Mouse (Mus musculus) liver, embryonic 15.5 days (tissue): ENCODE measurements around the gene Dpp6. TPM values are rescaled to one million over a fixed set of nuclear protein-coding genes. Genes with fewer than 3 reads are reported as not detected.

Experiments
- ATAC-seq: fragments of 200-750 bp; cut with Nextera tagmentation; 2 replicates; pipeline ENCODE4 v1.8.0; 2017; ENCODE audit warnings: moderate number of reproducible peaks, mild to moderate bottlenecking, moderate library complexity; ENCODE audit not compliant: insufficient read depth
- H3K27ac ChIP-seq: fragments of 300-500 bp; sonication (generic); replicated peaks from 2 replicates; pipeline ENCODE4 v1.5.1; 2015; ENCODE audit warnings: mild to moderate bottlenecking, inconsistent platforms
- H3K27me3 ChIP-seq: fragments of 300-500 bp; sonication (generic); 2 replicates; pipeline ENCODE4 v1.6.1; 2015; ENCODE audit warnings: mild to moderate bottlenecking, inconsistent platforms
- H3K36me3 ChIP-seq: fragments of 300-500 bp; sonication (generic); replicated peaks from 2 replicates; pipeline ENCODE4 v1.6.1; 2015; ENCODE audit warnings: moderate library complexity, mild to moderate bottlenecking, inconsistent platforms
- H3K4me1 ChIP-seq: fragments of 300-500 bp; sonication (generic); replicated peaks from 2 replicates; pipeline ENCODE4 v1.6.1; 2015; ENCODE audit warnings: inconsistent platforms
- H3K4me2 ChIP-seq: fragments of 300-500 bp; sonication (generic); 2 replicates; pipeline ENCODE4 v1.6.1; 2015; ENCODE audit warnings: moderate library complexity, mild to moderate bottlenecking, inconsistent platforms
- H3K4me3 ChIP-seq: fragments of 300-500 bp; sonication (generic); replicated peaks from 2 replicates; pipeline ENCODE4 v1.5.1; 2015; ENCODE audit warnings: mild to moderate bottlenecking, inconsistent platforms
- H3K9ac ChIP-seq: fragments of 300-500 bp; sonication (generic); 2 replicates; pipeline ENCODE4 v1.6.1; 2015; ENCODE audit warnings: moderate library complexity, mild to moderate bottlenecking, inconsistent platforms
- H3K9me3 ChIP-seq: fragments of 300-500 bp; sonication (generic); replicated peaks from 2 replicates; pipeline ENCODE4 v1.6.1; 2016; ENCODE audit warnings: inconsistent platforms
- WGBS: fragments of 180-500 bp; shearing (Covaris S2); methylation state at CpG from one replicate; pipeline ENCODE4 v1.1.7; 2015; ENCODE audit warnings: mixed read lengths; ENCODE audit not compliant: insufficient replicate concordance; 5-methylcytosine and 5-hydroxymethylcytosine counted together
- polyA plus RNA-seq: library from polyadenylated mRNA; unstranded; fragments of >200 nt; fragmentation: Nextera tagmentation; extraction: Ambion mirVana; gene quantifications from 2 replicates; pipeline ENCODE4 v1.2.1, GENCODE M21; 2015

Gene Dpp6
- polyA plus RNA-seq: 0.15 and 0.29 TPM in 2 replicates

DNA sequence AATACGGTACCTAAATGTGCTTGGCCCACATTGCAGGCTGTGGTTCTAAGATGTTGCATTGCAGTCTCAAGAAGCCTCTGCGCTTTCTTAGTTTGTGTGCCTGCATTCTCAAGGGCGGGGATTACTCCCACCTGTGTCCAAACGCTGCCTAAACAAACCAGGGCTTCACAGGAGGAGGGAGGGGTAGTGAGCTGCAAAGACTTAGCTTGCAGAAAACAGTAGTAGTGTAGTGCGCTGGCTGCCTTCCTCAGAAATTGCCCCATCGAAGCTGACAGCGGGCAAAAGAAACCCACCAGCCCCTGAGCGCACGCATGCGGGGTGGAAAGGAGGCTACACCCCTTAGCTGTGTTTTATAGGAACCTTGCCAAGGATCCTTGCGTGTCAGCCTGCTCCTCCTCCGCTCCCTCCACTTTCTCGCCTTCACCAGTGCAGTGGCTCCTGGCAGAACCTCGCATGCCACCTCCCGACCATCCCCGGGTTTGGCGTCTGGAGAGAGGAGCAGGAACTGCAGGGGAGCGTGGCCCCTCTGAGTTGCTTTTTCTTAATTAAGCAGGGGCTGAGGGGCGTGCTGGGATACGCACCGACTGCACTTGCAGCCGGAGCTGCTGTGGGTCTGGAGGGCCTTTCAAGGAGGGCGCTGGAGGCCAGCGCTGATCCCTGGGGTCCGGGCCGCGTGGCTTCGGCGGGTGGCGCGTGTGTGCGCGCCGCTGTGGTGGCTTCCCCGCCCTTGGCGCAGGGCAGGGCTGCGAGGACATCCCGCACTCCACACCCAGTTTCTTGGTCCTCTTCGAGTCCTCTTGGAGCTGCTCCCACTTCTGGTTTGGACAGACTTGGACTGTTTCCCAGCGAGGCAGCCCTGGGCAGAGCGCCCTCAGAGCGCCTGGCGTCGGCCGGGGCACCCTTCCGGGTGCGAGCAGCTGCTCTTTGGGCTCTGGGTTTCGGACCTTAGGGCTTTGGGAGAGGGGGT, at the start of gene Dpp6:
Gene Dpp6, plus strand, starts transcription at position 229 of the 967 bp plus-strand sequence.
- WGBS: 5% methylated on average over 48 of the region's 48 CpGs
- H3K9ac ChIP-seq: no peak within 1 kb of the TSS
- no peak within 1 kb of the TSS for H3K27ac ChIP-seq
- H3K4me1 ChIP-seq: no peaks in the 10 kb centered on the region
- H3K9me3 ChIP-seq: no peaks in the 10 kb centered on the region
- ATAC-seq: no peak
- no peak within 1 kb of the TSS for H3K4me2 ChIP-seq
- H3K4me3 ChIP-seq: no peak within 1 kb of the TSS
- H3K27me3 ChIP-seq: peaks cover 11% of the 10 kb centered on the region
- no peaks in the 10 kb centered on the region for H3K36me3 ChIP-seq

DNA sequence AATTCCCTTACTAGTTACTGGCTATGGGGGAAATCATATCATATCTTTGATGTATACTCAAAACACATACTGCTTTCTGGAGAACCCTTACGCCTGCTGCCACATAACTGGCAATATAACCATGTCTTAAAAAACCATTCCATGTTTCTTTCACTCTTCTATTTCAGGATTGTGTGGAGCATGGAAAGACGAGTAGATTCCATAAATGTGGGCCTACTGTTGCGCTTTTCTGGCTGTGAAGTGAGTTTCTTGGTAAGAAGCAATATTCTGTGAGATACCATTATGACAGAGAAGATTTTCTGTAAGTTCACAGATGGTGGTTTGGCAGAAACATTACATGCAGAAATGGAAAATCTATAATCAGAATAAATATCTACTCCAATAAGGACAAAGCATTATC, 33.0 kb upstream of the Dpp6 start:
- Histone ChIP-seq H3K27ac (no peak overlapping the region), H3K4me3 (no peak overlapping the region), H3K9me3 (no peaks in the 10 kb centered on the region), H3K36me3 (no peaks in the 10 kb centered on the region), H3K27me3 (no peaks in the 10 kb centered on the region), H3K4me2 (no peak overlapping the region), H3K9ac (no peak overlapping the region), H3K4me1 (no peaks in the 10 kb centered on the region)
- no peak for ATAC-seq
- WGBS: 45% methylated on average over 3 of the region's 3 CpGs

DNA sequence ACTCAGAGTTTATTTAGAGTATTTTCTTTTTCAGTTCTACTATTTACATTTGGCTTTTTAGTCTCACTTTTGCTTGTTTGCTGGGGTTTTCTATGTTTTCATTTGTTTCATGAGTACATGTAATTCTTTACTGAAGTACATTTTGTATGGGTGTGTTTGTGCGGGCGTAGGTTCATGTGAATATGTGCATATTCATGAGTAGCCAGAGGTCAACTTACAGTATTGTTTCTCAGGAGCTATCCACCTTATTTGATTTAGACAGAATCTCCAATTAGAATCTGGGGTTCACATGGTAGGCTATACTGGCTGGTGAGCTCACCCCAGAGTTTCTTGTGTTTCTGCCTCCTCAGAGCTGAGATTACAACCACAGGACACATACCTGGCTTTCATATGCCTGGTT, 21.5 kb upstream of the Dpp6 start:
- no peak for ATAC-seq
- H3K36me3 ChIP-seq: no peaks in the 10 kb centered on the region
- H3K27me3 ChIP-seq: no peaks in the 10 kb centered on the region
- no peak overlapping the region for H3K9ac ChIP-seq
- H3K4me2 ChIP-seq: no peak overlapping the region
- no peak overlapping the region for H3K4me3 ChIP-seq
- H3K27ac ChIP-seq: no peak overlapping the region
- H3K9me3 ChIP-seq: no peaks in the 10 kb centered on the region
- no peaks in the 10 kb centered on the region for H3K4me1 ChIP-seq
- 92% methylated on average over 2 of the region's 2 CpGs for WGBS

DNA sequence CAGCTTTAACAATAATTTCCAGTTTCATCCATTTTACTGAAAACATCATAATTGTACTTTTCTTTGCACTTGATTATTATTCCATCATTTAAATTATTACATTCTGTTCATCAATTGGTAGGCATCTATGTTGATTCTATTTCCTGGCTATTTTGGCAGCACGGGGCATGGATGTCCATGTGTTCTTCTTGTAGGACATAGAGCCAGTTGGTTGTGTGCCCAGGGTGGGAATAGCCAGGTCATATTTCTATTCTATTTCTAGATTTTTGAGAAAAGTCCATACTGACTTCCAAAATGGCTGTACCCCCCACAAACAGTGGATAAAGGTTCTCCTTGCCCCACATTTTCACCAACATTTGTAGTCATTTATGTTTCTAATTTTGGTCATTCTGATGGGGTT, 19.0 kb downstream of the Dpp6 start:
- no peak for ATAC-seq
- Histone ChIP-seq H3K27me3 (no peaks in the 10 kb centered on the region), H3K4me1 (no peaks in the 10 kb centered on the region), H3K9me3 (no peaks in the 10 kb centered on the region), H3K27ac (no peak overlapping the region), H3K4me3 (no peak overlapping the region), H3K36me3 (no peaks in the 10 kb centered on the region), H3K9ac (no peak overlapping the region), H3K4me2 (no peak overlapping the region)
- 60% methylated on average over 1 of the region's 1 CpGs for WGBS

DNA sequence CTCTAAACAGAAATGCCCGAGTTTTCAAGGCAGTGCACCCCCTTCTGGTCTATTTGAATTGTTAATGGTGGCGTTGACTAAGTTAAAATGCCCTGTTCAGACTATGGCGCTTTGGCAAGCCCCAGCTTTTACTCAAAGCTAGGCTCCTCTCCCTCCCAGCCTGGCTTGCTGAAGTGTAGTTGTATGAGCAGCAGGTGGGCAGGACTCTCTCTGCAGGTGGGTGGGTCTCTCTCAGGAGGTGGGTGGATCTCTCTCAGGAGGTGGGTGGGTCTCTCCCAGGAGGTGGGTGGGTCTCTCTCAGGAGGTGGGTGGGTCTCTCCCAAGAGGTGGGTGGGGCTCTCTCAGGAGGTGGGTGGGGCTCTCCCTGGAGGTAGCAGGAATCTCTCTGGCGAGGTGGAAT, 24.1 kb downstream of the Dpp6 start:
- Histone ChIP-seq H3K4me2 (no peak overlapping the region), H3K4me3 (no peak overlapping the region), H3K27ac (no peak overlapping the region), H3K27me3 (no peaks in the 10 kb centered on the region), H3K9me3 (no peaks in the 10 kb centered on the region), H3K36me3 (no peaks in the 10 kb centered on the region), H3K4me1 (no peaks in the 10 kb centered on the region), H3K9ac (no peak overlapping the region)
- 20% methylated on average over 4 of the region's 4 CpGs for WGBS
- ATAC-seq: no peak

DNA sequence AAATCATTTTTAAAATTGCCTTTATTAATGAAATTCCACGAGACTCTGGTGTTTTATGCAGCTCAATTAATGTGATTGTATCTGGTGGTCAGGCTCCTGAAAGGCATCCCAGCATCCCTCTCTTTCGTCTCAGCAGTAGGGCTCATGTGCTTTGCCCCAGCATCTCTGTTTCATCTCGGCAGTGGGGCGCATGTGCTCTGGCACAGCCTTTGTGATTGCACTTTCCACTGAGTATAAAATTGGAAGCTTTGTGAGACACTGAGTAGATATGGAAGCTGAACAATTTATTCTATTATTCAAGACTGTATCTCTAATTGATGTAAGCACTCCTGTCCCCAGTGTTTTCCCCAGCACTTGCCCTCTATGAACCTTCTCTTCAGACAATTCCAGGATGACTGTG, 37.7 kb downstream of the Dpp6 start:
- 46% methylated on average over 4 of the region's 4 CpGs for WGBS
- Histone ChIP-seq H3K9ac (no peak overlapping the region), H3K27me3 (no peaks in the 10 kb centered on the region), H3K36me3 (no peaks in the 10 kb centered on the region), H3K4me2 (no peak overlapping the region), H3K4me1 (no peaks in the 10 kb centered on the region), H3K9me3 (no peaks in the 10 kb centered on the region), H3K4me3 (no peak overlapping the region), H3K27ac (no peak overlapping the region)
- no peak for ATAC-seq

DNA sequence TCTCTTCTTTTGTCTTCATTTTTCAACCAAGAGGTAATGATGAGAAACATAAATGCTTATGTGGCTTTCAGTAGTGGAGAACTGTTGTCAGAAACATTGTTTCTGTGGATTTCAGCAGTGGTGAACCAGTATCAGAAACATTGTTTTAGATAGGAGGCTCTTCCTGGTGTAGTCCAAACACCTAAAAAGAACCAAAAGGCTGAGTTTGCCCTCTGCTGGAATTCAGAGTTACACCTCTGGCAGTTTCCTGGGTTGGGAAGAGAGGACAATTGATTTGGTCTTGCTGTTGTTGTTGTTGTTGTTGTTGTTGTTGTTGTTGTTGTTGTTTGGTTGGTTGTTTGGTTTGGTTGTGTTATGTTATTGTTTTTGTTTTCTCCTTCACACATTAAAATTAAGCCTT, 58.4 kb downstream of the Dpp6 start:
- H3K9me3 ChIP-seq: no peaks in the 10 kb centered on the region
- H3K9ac ChIP-seq: no peak overlapping the region
- no peaks in the 10 kb centered on the region for H3K27me3 ChIP-seq
- H3K4me3 ChIP-seq: no peak overlapping the region
- ATAC-seq: no peak
- H3K36me3 ChIP-seq: no peaks in the 10 kb centered on the region
- H3K27ac ChIP-seq: no peak overlapping the region
- no peak overlapping the region for H3K4me2 ChIP-seq
- H3K4me1 ChIP-seq: no peaks in the 10 kb centered on the region

DNA sequence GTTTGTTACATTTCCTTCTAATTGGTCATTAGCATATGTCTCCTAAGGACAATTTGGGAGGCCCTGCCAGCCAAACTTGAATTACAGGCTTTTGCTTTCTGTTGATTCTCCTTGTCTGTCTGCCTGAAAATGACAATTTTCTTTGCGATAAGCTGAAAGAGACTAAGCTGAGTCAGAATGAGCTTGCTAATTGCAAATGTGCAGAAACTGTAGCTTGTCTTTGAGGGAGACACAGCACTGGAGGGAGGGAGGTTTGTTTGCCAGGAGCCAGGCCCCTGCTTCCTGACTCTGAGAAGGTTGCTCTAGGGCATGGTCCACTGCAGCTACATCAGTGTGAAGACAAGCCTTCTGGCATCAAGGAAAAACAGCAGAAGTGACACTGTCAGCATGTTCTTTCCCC, 70.5 kb downstream of the Dpp6 start:
- 78% methylated on average over 1 of the region's 1 CpGs for WGBS
- no peaks in the 10 kb centered on the region for H3K36me3 ChIP-seq

DNA sequence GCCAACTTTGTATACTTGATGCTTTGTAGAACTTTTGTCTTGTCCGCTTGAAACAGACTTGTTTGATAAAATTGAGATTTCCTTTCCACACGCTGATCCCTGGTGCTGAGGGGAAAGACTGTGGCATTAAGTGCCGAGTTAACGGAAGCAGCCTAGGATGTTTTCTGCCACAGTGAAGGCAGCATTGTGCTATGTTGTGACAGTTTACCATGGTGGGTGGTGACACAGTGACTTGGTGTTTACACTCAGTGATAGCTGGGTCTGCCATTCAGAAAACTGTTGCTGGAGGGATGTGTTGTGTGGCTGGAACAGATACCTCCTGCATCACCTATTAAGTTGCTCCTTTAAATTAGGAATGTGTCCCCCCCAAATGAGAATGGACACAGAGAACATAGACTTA, 71.1 kb downstream of the Dpp6 start:
- 61% methylated on average over 4 of the region's 4 CpGs for WGBS
- H3K27ac ChIP-seq: no peak overlapping the region
- H3K27me3 ChIP-seq: no peaks in the 10 kb centered on the region
- H3K9me3 ChIP-seq: no peaks in the 10 kb centered on the region
- H3K4me1 ChIP-seq: no peaks in the 10 kb centered on the region
- ATAC-seq: no peak
- no peak overlapping the region for H3K4me3 ChIP-seq
- H3K36me3 ChIP-seq: no peaks in the 10 kb centered on the region
- no peak overlapping the region for H3K9ac ChIP-seq
- H3K4me2 ChIP-seq: no peak overlapping the region

More for the DNA sequence above, 70.5 kb downstream of the Dpp6 start:
- H3K4me2 ChIP-seq: no peak overlapping the region
- no peak overlapping the region for H3K9ac ChIP-seq
- H3K27me3 ChIP-seq: no peaks in the 10 kb centered on the region
- no peaks in the 10 kb centered on the region for H3K9me3 ChIP-seq
- no peak for ATAC-seq
- no peaks in the 10 kb centered on the region for H3K4me1 ChIP-seq
- no peak overlapping the region for H3K4me3 ChIP-seq
- H3K27ac ChIP-seq: no peak overlapping the region

DNA sequence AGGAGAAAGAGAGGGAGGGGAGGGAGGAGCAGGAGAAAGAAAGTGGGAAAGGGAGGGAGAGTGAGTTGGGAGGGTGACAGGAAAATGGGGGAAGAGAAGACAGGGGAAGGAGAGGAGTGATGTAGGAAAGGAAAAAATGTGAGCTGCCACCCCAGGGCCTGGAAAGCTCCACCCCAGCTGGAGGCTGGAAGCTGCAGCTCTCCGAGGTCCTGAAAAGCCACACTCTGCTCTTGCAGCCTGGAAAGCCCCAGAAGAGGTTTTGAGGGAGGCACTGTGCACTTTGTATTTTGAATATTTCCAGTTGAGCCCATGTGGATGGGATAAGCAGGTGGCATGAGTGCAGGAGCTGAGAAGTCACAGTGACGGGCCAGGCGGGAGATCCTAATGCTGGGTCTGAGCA, 77.3 kb downstream of the Dpp6 start:
- Histone ChIP-seq H3K27ac (no peak overlapping the region), H3K27me3 (no peaks in the 10 kb centered on the region), H3K4me1 (no peaks in the 10 kb centered on the region), H3K9ac (no peak overlapping the region), H3K4me2 (no peak overlapping the region), H3K36me3 (no peaks in the 10 kb centered on the region), H3K4me3 (no peak overlapping the region), H3K9me3 (no peaks in the 10 kb centered on the region)
- ATAC-seq: no peak
- 17% methylated on average over 3 of the region's 3 CpGs for WGBS

DNA sequence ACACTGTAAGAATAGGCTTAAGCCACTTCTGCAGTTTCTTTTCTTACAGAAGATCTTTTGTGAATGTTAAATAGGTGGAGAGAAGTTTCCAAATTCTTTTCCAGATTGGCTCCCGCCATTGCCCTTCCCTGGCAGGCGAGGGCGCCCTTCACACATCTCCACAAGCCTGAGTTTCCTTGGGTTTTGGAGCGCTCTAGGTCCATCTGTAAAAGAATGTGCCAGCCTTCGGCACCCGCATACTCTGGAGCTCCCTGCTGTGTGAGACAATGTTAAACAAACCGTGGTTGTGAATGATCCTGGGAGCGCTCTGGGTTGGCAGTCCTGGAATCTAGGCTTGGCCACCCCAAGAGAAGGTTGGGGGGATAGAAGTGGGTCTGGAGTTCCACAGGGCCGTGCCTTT, 86.8 kb downstream of the Dpp6 start:
- no peaks in the 10 kb centered on the region for H3K9me3 ChIP-seq
- no peaks in the 10 kb centered on the region for H3K36me3 ChIP-seq
- H3K27me3 ChIP-seq: peaks cover 14% of the 10 kb centered on the region; the same call in 1 of the 2 replicates
- H3K4me1 ChIP-seq: no peaks in the 10 kb centered on the region
- no peak overlapping the region for H3K4me3 ChIP-seq
- no peak overlapping the region for H3K4me2 ChIP-seq
- H3K27ac ChIP-seq: no peak overlapping the region
- WGBS: 7% methylated on average over 9 of the region's 9 CpGs
- ATAC-seq: no peak
- H3K9ac ChIP-seq: no peak overlapping the region
